Mouse (Mus musculus) gastrocnemius, postnatal 25 days (tissue): ENCODE data around the gene Cfap206. TPM values are rescaled to one million over a fixed set of nuclear protein-coding genes. Genes with fewer than 3 reads are reported as not detected.

Experiments used
- DNase-seq: peaks from one replicate; pipeline ENCODE4 v3.0.0; 2022
- total RNA-seq, 2 experiments: library from RNA; stranded (reverse); gene quantifications; 1 replicate in 1 of 2; 2 replicates in 1 of 2; pipeline ENCODE4 v1.2.3; 2021

Gene Cfap206
- total RNA-seq, 2 experiments from 2014 or later, result not detected

DNA sequence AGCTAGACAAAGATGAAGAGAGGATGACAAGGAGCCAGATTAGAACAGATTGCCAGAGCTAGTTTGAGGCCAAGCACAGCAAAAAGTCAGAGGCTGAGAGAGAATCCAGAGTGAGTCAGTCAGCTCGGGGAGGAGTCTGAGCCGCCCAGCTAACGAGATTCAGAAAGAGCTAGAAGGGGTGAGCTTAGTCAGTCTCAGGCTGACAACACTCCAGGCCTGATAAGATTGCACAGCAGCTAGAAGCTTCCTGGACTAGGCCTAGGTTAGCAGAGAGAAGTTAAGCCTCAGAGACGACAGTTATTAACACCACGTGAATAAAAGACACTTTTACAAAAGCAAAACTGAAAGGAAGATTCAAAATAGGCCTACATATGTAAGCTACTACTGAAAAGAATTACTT is 62.1 kb downstream of the Cfap206 start:
- no peak for DNase-seq

DNA sequence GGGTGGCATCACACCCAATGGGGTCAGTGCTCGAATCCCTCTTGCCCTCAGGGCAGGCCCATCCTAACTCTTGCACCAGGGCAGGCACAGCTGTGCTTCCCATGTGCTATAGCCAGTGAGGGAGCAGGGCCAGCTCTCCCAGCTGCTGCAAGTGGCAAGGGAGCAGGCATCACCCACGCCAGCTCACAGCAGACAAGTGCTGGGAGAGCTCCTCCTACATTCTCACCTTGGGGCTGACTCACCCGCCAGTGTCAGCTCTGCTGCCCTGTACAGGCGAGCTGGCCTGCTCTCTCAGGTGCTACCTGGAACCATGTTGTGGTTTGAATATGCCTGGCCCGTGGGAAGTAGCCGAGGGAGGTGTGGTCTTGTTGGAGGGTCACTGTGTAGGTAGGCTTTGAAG is 68.1 kb downstream of the Cfap206 start:
- no peak for DNase-seq

DNA sequence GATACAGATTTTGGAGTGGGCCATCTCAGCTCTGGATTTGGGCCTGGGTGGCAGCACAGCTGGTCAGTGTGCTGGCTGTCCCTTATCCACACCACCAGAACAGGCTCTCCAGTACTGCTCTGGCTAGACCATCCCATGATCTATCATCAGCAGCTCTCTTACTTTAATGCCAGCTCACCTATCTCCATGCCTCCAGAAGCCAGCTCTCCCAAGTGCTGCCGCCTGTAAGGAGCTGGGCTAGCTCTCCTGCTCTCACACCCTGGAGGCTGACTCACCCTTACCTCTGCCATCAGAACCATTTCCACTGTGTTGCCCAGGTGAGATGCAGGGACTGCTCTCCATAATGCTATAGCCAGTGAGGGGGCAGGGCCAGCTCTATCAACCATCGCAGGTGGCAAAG is 68.5 kb downstream of the Cfap206 start:
- DNase-seq, result no peak

DNA sequence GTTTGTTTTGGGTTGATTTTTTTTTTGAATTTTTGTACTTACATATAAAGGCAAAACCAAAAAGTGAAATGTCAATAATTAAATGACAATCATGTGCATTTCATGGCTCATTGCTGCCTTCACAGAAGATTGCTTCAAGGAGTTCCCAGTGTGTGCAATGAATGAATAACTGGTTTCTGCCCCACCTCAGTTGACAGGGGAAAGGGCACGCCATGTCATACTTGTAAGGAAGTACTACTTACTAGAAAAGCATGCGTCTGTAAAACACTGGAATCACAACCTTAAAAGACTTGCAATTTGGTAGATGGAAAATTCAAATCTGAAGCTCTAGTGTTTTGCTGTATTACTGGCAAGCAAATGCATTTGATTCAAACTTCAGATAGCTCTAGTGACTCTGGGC is 71.0 kb downstream of the Cfap206 start:
- no peak for DNase-seq

DNA sequence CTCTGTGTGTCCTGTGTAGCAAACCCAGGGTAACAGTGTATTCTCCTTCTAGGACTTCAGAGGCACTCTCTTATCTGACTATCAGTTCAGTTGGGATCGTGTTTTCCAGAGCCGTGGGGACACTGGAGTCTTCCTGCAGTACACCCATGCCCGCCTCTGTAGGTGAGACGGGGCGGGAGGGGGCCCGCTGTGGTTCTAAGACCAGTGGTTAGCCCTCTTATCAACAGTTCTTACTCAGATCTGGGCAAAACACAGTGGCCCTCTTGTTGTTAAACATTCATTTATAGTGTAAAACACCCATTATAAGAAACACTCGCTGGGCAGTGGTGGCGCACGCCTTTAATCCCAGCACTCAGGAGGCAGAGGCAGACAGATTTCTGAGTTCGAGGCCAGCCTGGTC is 73.9 kb downstream of the Cfap206 start:
- DNase-seq, result no peak

DNA sequence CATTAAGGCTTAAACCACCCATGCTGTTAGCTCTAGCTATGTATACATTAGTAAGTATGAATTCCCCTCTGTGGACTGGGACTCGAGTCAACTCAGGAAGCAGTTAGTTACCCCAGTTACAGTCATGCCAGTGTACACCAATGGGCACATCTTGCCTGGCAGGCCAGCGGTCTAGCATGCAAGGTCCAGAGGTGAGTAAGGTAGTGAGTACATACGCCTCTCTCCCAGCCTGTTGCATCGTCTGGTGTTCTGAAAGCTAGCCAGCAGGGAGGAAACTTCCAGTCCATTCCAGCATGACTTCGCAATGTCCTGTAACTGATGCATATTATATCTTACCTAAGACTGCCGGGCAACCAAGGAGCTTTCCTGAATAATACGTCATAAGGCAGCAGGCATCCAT is 76.8 kb downstream of the Cfap206 start:
- DNase-seq, result no peak

DNA sequence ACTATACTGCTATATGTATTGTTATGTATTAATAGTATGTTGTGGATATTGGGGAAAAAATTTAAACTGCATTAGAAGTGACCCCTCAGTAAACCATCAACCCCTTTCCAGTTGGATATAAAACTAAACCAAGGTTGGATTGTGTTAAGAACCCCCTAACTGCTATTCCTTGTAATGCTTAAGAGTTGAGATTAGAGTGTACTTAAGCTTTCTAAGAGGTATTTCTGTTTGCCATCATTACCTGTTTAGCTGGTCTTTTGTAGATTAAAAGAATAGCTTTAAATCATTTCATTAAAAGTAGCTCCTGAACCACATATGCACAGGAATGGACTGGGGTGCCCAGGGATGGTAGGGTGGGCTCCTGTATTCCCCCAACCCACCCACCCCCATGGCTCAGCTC is 85.2 kb downstream of the Cfap206 start:
- no peak for DNase-seq

DNA sequence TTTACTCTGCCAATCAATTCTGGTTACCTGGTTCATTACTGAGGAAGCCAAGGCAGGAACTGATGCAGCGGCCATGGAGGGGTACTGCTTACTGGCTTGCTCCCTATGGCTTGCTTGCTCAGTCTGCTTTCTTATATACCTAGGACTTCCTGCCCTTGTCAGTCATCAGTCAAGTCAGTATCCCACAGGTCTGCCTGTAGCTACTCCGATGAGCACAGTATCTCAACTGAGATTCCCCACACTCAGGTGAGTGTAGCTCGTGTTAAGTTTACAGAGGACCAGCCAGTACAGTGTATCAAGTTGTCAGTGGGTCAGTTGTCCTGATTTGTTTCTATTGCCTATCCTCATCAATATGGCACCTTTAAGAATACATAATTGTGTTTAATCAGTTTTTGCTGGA is 89.3 kb downstream of the Cfap206 start:
- no peak for DNase-seq

DNA sequence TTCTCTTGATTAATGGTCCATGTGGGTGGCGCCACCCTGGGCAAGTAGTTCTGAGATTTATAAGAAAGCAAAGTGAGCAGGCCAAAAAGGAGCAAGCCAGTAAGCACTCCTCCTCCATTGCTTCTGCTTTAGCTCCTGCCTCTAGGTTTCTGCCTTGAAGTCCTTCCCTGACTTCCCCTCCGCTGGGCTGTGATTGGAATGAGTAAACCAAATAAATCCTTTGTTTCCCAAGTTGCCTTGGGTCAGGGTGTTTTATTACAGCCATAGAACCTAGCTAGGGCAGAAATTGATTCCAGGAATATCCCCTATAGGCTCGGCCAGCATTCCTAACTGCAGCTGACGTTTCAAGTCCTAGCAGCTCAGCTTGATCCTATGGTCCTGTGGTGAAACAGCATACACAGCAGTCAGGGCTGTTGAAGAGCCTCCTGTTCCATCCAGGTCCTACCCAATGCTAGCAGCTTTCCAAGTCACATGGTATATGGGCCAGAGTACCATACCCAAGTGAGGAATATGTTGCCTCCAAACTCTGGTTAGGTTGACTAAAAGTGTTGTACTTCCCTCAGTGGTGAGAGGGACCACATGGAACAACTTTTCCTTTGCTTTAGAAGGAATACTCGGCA is 90.2 kb downstream of the Cfap206 start:
- no peak for DNase-seq

Other genes starting within 250 kb of the Cfap206 start
- gene Akirin2, start 179.3 kb downstream of the Cfap206 start, total RNA-seq, result 10 to 100 TPM; 36.7 to 45.4 TPM
- 10 to 100 TPM; 29.4 to 35.2 TPM for gene Orc3, start 115.3 kb downstream of the Cfap206 start, total RNA-seq
- gene Rars2, start 115.2 kb downstream of the Cfap206 start, total RNA-seq, result 10 to 100 TPM; 14.9 to 16.5 TPM
- gene Slc35a1, start 42.8 kb downstream of the Cfap206 start, total RNA-seq, result 10 to 100 TPM; 10.5 to 11.4 TPM
- gene Gm136, start 26.1 kb upstream of the Cfap206 start, total RNA-seq, result not detected
- 10 to 100 TPM; 21.1 to 24.4 TPM for gene Smim8, start 48.2 kb upstream of the Cfap206 start, total RNA-seq
- gene Zfp292, start 152.8 kb upstream of the Cfap206 start, total RNA-seq, result 1 to 10 TPM; 6.2 to 7.4 TPM
- gene Cga, start 163.6 kb upstream of the Cfap206 start, total RNA-seq, result not detected